Mouse (Mus musculus): ENCODE results near the gene Fgd6. TPM values are rescaled to one million over a fixed set of nuclear protein-coding genes. Genes with fewer than 3 reads are reported as not detected.
A peak's percentile ranks its signal among the peaks of the same experiment; 100 is the strongest.

Gene Fgd6
- polyA plus RNA-seq, 1 experiment from 2014 or later = 3.6 TPM

DNA sequence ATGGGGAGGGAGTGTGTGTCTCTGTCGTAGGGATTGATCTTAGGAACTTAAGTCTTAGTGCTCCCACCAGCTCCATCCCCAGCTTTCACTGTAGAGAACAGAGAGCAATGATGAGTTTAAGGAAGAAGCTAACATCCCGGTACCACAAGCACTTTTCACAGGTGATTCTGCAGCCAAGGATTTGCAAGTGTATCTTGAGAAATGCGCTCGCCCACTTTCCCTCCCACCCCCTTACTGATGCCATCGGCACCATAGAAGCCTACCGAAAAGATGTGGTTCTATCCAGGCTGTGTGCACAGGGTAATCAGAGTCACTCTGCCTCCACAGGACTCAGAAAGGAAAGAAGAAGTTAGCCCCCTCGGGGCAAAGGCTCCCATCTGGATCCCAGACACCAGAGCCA is 97.9 kb downstream of the Fgd6 start:
- 90% methylated on average over 7 of the region's 7 CpGs for WGBS
- DNase-seq (ENCODE audit: extremely low spot score, low spot score) = no peak
- no peaks in the 10 kb centered on the region; the same call in 1 of the 2 replicates for H3K4me1 ChIP-seq
- peaks cover 12% of the 10 kb centered on the region for H3K36me3 ChIP-seq (replicated peaks)
- H3K4me3 ChIP-seq = no peak overlapping the region
- H3K9me3 ChIP-seq = no peaks in the 10 kb centered on the region
- no peaks in the 10 kb centered on the region for H3K27me3 ChIP-seq (ENCODE audit: poor library complexity, severe bottlenecking)
- H3K27ac ChIP-seq = no peak overlapping the region

DNA sequence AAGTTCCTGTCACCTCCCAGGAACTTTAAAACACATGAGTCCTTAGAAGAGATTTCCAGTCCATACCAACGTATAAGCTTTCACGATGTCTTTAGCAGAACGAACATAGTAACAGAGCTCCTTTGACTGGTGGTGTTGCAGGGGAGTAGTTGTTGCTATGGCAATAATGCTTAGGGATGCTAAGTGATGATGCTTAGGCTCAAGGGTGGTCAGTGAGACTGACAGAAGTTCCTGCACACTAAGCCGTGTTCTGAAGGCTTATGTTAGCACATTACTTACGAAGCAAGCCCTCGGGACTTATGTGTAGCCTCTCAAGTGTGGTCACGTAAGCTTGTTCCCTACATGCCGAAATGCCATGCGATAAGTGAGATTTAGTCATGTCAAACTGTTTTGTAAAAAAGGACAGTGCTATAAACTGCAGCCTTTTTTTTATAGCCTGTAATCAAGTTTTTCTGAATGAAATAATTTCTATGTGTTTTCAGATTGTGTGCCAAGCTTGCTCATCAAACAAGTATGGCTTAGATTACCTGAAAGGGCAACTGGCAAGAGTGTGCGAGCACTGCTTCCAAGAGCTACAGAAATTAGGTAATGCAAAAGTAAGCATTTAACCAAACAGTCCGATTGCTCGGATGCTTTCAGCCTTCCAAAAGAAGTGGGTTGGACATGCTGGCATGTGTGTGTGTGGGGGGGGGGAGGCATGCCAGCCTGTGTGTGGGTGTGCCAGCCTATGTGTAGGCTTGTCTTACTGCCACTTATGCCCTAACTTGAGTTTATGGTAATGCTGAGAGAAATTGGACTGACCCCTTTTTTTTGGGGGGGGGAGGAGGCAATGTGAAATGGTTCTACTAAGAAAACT is 99.0 kb downstream of the Fgd6 start:
- WGBS = 90% methylated on average over 12 of the region's 12 CpGs
- Histone ChIP-seq H3K27me3 (ENCODE audit: poor library complexity, severe bottlenecking) (no peaks in the 10 kb centered on the region), H3K9me3 (no peaks in the 10 kb centered on the region), H3K27ac (no peak overlapping the region), H3K36me3 (replicated peaks) (peaks cover 21% of the 10 kb centered on the region), H3K4me1 (no peaks in the 10 kb centered on the region; the same call in 1 of the 2 replicates), H3K4me3 (no peak overlapping the region)
- no peak for DNase-seq (ENCODE audit: extremely low spot score, low spot score)

DNA sequence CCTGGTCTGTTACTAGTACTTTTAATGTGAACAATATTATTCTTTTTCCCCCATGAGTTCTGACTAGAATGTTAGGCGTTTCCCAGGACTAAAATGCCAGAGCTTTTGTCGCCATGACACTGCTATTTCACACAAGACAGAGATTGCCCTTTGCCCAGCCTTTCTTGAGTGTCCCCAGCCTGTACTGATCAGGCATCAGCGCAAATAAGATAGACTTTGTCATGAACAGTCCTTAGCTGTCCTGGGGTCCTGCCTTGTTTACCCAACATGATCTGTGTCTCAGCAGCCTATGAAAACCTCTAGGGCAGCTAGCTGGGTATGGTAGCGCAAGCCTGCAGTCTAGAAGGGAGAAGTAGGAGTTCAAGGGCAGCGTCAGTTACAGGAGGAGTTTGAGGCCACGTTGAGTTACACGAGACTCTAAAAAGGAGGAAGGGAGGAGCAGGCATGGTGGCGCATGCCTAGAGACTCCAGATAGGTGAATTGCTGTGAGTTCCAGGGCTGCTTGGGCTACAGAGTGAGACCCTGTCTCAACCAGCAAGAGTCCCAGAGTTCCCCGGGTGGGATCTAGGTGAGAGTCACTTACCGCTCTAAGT is 103.2 kb downstream of the Fgd6 start:
- H3K36me3 ChIP-seq (replicated peaks) = peaks cover 27% of the 10 kb centered on the region
- 92% methylated on average over 10 of the region's 10 CpGs for WGBS
- DNase-seq (ENCODE audit: extremely low spot score, low spot score) = no peak

DNA sequence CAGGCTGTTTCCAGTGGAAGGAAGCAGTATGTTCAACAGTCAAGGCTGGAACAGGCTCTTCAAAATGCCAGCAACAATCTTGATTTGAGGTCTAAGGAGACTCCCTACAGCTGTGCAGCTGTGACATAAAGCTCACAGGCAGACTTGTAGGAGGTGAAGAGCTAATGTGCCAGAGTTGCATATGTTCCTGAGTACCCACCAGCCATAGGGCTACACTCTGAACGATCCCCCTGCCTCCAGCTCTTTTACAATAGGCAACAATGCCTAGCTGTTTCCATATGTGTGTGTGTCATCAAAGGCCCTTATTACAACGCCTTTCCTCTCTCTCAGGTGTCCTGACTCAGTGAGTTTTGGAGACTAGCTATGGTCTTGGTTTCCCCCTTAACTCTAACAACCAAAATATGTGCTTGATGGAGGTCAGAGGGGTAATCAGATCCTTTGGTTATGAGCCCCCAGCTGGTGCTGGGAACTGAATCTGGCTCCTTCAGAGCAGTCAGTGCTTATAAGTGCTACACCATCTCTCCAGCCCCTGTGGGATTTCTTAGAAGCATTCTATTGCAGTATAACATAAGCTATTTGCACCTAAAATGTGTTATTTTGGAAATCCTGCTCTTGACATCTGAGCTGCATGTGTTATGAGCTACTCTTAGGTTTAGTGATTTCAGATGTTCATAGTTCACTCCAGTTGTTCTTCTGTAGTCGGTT is 104.6 kb downstream of the Fgd6 start:
- 91% methylated on average over 3 of the region's 3 CpGs for WGBS
- Histone ChIP-seq H3K36me3 (replicated peaks) (peaks cover 27% of the 10 kb centered on the region), H3K4me3 (no peak overlapping the region), H3K9me3 (no peaks in the 10 kb centered on the region), H3K27me3 (ENCODE audit: poor library complexity, severe bottlenecking) (no peaks in the 10 kb centered on the region), H3K27ac (no peak overlapping the region), H3K4me1 (no peaks in the 10 kb centered on the region)
- DNase-seq (ENCODE audit: extremely low spot score, low spot score) = no peak

More for the DNA sequence above, 103.2 kb downstream of the Fgd6 start:
- no peaks in the 10 kb centered on the region for H3K27me3 ChIP-seq (ENCODE audit: poor library complexity, severe bottlenecking)
- H3K4me1 ChIP-seq = no peaks in the 10 kb centered on the region
- no peak overlapping the region for H3K27ac ChIP-seq
- H3K4me3 ChIP-seq = no peak overlapping the region
- no peaks in the 10 kb centered on the region for H3K9me3 ChIP-seq

DNA sequence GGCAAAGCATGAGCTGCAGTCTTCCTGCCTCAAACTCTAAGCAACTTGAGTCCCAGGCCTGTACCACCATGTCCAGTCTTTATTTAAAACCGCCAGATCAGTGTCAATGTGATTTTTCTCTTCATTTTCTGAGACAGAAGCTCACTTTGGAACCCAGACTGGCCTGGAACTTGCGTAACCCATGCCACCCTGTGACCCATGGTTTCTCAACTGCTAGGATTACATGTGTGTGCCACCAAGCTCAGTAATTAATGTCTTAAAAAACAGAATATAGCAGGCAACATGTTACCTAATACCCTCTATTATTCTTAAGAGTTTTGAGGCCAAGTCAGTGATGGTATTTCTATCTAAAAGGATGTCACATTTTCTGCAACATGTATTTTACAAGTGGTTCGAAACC is 106.6 kb downstream of the Fgd6 start:
- DNase-seq (ENCODE audit: extremely low spot score, low spot score) = no peak
- H3K4me1 ChIP-seq = peaks cover 4% of the 10 kb centered on the region
- H3K27me3 ChIP-seq (ENCODE audit: poor library complexity, severe bottlenecking) = no peaks in the 10 kb centered on the region
- 92% methylated on average over 3 of the region's 3 CpGs for WGBS
- H3K36me3 ChIP-seq (replicated peaks) = peaks cover 26% of the 10 kb centered on the region
- no peak overlapping the region for H3K27ac ChIP-seq
- no peak overlapping the region for H3K4me3 ChIP-seq
- no peaks in the 10 kb centered on the region for H3K9me3 ChIP-seq

DNA sequence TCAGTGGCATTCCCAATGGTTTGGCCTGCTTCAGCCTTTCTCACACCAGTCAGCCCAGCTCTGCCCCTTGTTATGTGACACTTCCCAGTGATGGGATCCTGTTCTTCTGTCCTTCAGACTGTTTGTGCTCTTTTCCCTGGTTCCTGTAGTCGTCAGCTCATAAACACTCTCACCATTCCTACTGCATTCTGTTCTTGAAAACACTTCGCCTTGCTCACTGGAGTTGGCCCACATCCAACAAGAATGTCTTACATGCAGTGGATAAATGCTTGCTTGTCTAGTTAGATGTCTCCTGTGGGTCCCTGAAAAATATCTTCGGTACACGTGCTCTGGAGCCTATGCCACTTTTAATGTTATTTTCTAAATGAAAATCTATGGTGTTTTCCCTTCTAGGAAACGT is 108.8 kb downstream of the Fgd6 start:
- Histone ChIP-seq H3K36me3 (replicated peaks) (peaks cover 11% of the 10 kb centered on the region), H3K9me3 (no peaks in the 10 kb centered on the region), H3K4me1 (peaks cover 23% of the 10 kb centered on the region), H3K27ac (no peak overlapping the region), H3K4me3 (no peak overlapping the region), H3K27me3 (ENCODE audit: poor library complexity, severe bottlenecking) (no peaks in the 10 kb centered on the region)
- WGBS = 92% methylated on average over 5 of the region's 5 CpGs
- DNase-seq (ENCODE audit: extremely low spot score, low spot score) = no peak

DNA sequence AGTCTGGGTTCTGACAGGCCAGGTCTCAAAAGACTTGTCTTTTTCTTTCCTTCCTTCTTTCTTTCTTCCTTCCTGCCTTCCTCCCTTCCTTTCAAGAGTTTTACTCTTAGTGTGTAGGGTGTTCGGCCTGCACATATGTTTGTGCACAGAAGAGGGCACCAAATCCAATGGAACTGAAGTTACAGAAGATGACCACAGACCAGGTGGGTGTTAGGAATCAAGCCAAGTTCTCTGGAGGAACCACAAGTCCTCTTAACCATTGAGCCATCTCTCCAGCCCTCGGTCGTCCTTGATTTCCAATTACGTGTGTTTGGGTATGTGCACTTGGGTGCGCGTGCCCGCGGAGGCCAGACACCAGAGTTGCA is 111.6 kb downstream of the Fgd6 start:
- 18% methylated on average over 8 of the region's 8 CpGs for whole genome bisulfite sequencing
- H3K27ac ChIP-seq = peak overlapping the region; percentile 96
- no peaks in the 10 kb centered on the region for H3K27me3 ChIP-seq (ENCODE audit: poor library complexity, severe bottlenecking)

DNA sequence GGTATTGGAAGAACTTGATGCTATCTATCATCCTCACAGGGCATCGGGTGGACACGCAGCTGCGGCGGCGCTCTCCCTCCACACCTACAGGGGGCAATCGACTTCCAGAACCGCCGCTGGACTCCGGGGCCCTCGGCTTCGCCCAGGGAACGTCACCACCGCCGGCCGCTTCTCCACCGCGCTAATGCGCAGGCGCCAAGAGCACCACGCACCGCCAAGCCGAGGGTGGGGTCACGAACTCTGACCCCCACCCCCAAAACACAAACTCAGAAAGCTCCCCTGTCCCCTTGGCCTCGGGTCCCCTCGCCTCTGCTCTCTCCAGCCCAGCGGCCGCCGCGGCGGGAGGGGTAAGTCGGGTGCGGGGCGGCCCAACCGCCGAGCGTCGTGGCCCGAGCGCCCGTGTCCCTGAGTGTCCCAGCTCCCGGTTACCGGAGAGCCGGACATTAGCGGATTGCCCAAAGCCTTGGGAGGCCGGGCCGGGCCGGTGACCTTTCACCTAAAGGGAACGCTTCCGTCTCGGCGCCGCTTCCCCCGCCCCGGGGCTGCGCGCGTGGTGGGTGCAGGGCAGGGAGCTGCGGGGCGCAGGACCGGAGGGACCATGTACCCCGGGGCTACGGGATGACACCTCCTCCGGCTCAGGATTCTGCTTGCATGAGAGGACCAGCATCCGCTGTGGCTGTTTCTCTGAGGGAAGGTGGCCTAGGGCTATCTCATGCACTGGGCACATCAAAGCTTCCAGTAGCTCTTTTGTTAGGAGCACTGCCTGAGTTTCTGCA is 112.1 kb downstream of the Fgd6 start, which contains the start of gene Nr2c1:
Gene Nr2c1, plus strand, starts transcription at position 268 of the 776 bp plus-strand sequence.
- Histone ChIP-seq H3K27ac (peak within 1 kb of the TSS; percentile 96), H3K36me3 (replicated peaks) (peaks cover 8% of the 10 kb centered on the region; the same call in 1 of the 2 replicates), H3K27me3 (ENCODE audit: poor library complexity, severe bottlenecking) (no peaks in the 10 kb centered on the region), H3K9me3 (no peaks in the 10 kb centered on the region), H3K4me1 (peaks cover 27% of the 10 kb centered on the region), H3K4me3 (peak within 1 kb of the TSS; percentile 89)
- 0% methylated on average over 64 of the region's 64 CpGs for WGBS
- peak; percentile 89 for DNase-seq (ENCODE audit: extremely low spot score, low spot score)

More for the DNA sequence above, 111.6 kb downstream of the Fgd6 start:
- Histone ChIP-seq H3K4me3 (peak overlapping the region; percentile 89), H3K9me3 (no peaks in the 10 kb centered on the region), H3K36me3 (replicated peaks) (peaks cover 2% of the 10 kb centered on the region; the same call in 1 of the 2 replicates), H3K4me1 (peaks cover 27% of the 10 kb centered on the region)
- no peak for DNase-seq (ENCODE audit: extremely low spot score, low spot score)

DNA sequence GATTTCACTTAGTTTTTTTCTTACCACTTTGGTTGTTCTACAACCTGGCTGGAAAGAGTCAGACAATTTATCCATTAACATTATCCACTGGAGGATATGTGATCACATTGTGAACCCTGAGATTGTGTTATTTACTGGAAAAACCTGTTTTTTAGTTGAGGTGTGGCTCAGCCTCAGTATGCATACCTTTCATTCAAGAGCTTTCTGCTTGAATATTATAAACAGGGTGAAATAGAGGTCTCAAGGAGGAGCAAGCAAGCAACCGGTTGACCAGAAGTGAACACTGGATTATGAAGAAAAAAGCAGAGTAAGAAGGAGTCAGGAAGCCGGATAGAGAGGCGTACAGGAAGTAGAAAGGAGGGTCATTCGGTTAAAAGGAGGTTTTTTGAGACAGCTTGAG is 115.7 kb downstream of the Fgd6 start:
- DNase-seq (ENCODE audit: extremely low spot score, low spot score) = no peak
- H3K9me3 ChIP-seq = no peaks in the 10 kb centered on the region
- H3K4me1 ChIP-seq = peaks cover 27% of the 10 kb centered on the region
- H3K36me3 ChIP-seq (replicated peaks) = peaks cover 31% of the 10 kb centered on the region
- WGBS = 86% methylated on average over 4 of the region's 4 CpGs
- H3K27ac ChIP-seq = no peak overlapping the region
- H3K4me3 ChIP-seq = no peak overlapping the region
- no peaks in the 10 kb centered on the region for H3K27me3 ChIP-seq (ENCODE audit: poor library complexity, severe bottlenecking)

DNA sequence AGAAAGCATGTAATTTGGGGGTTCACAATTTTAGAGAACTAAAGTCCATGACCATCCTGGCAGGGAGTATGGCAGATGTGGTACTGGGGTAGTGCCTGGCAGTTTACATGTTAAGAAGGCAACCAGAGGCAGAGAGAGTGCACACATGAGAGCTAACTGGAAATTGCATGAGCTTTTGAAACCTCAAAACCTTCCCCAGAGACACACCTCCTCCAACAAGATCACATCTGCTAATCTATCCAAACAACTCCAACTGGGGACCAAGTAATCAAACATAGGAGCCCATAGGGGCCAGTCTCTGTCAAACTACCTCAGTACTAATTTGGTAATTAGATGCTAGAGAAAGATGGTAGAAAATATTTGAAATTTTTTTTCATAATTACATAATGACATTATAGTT is 118.0 kb downstream of the Fgd6 start:
- H3K36me3 ChIP-seq (replicated peaks) = peaks cover 53% of the 10 kb centered on the region
- H3K4me1 ChIP-seq = peaks cover 12% of the 10 kb centered on the region
- no peak overlapping the region for H3K4me3 ChIP-seq
- no peak for DNase-seq (ENCODE audit: extremely low spot score, low spot score)
- H3K9me3 ChIP-seq = no peaks in the 10 kb centered on the region
- H3K27me3 ChIP-seq (ENCODE audit: poor library complexity, severe bottlenecking) = no peaks in the 10 kb centered on the region
- H3K27ac ChIP-seq = no peak overlapping the region

DNA sequence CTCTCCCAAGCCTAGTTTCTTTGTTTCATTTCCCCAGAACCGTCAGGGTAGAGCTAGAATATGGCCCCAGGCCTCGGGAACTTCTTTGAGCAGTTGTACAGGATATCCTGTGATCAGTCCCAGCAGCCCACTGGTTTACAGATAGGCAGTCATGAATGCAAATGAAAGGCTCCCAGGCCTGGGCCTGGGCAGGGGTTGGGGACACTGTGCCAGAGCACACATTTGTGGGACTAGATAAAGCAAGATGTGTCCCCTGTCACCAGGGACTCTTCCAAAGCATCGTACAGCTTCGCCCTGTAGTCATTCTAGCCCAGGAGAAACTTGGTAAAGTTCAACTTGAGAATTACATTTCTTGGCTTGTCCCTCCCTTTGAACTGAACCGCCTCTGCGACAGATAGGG is 123.2 kb downstream of the Fgd6 start:
- DNase-seq (ENCODE audit: extremely low spot score, low spot score) = no peak
- Histone ChIP-seq H3K4me1 (no peaks in the 10 kb centered on the region), H3K27me3 (ENCODE audit: poor library complexity, severe bottlenecking) (no peaks in the 10 kb centered on the region), H3K36me3 (replicated peaks) (peaks cover 84% of the 10 kb centered on the region), H3K9me3 (no peaks in the 10 kb centered on the region), H3K4me3 (no peak overlapping the region), H3K27ac (no peak overlapping the region)
- 90% methylated on average over 6 of the region's 6 CpGs for WGBS

DNA sequence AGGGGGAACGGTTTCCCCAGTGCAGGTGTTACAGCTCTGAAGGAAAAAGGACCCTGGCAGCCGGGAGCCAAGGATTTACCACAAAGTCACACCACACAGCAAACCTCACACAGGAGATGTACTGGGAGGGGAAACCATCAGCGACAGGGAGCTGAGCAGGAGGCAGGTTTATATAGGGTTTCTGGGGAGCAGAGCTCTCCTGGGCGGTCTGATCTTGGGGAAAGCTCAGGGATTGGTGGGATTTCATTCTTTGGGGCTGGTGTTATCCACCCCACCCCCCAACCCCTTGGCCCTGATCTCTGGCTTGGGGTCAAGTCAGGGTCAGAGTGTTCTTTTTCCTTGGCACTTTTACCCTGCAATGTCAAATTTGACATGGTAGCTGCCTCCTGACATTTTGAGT is 123.6 kb downstream of the Fgd6 start:
- Histone ChIP-seq H3K27ac (no peak overlapping the region), H3K4me3 (no peak overlapping the region), H3K9me3 (no peaks in the 10 kb centered on the region), H3K27me3 (ENCODE audit: poor library complexity, severe bottlenecking) (no peaks in the 10 kb centered on the region), H3K36me3 (replicated peaks) (peaks cover 89% of the 10 kb centered on the region), H3K4me1 (no peaks in the 10 kb centered on the region)
- DNase-seq (ENCODE audit: extremely low spot score, low spot score) = no peak
- WGBS = 94% methylated on average over 4 of the region's 4 CpGs
